In the genomic region with DNA sequence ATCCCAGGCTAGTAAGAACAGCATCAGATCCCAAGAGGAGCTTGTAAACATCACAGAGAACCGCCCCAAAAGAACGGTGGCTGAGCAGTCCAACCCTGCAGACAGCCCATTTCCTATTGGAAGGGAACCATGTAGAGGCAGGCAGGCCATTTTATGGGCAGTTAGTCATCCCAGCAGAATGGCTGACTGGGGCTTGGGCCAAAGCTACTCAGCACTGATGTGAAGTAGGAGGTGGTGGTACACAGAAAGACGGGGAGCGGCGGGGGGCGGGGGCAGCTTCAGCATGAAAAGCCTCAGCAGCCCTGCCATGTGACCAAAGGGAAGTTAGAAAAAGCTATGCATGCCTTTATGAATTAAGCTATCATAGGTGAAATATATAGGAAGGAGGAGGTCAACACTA, we compare ENCODE assay signal across 10 mouse cellular contexts.
"Had no signal": no experiment of that assay in that cellular context is flagged by ENCODE, and none has a peak within 500 bp of the region (broad histone marks: within the 10 kb centered on the region; RNA-seq: fewer than 3 reads in every experiment).

No protein-coding gene starts in this region.

- H3K4me3 ChIP-seq: kidney, embryonic 15.5 days; limb, embryonic 12.5 days; midbrain, embryonic 13.5 days had no signal

- H3K27ac ChIP-seq: kidney, embryonic 15.5 days; limb, embryonic 12.5 days; liver, embryonic 14.5 days; midbrain, embryonic 13.5 days had no signal

- H3K4me1 ChIP-seq: kidney, embryonic 15.5 days; limb, embryonic 12.5 days; midbrain, embryonic 13.5 days had no signal

- H3K9ac ChIP-seq: kidney, embryonic 15.5 days; limb, embryonic 12.5 days; liver, embryonic 14.5 days; midbrain, embryonic 13.5 days had no signal

- H3K36me3 ChIP-seq: kidney, embryonic 15.5 days; limb, embryonic 12.5 days; midbrain, embryonic 13.5 days had no signal

- ATAC-seq: intestine, embryonic 16.5 days; midbrain, embryonic 13.5 days had no signal

- H3K27me3 ChIP-seq: kidney, embryonic 15.5 days; limb, embryonic 12.5 days; midbrain, embryonic 13.5 days had no signal

- DNase-seq: kidney, adult 2 months; kidney, postnatal 14 days; layer of hippocampus, postnatal 36 days; lung, adult 18-20 months; thymus, postnatal 4 days had no signal

- H3K4me2 ChIP-seq: kidney, embryonic 15.5 days; limb, embryonic 12.5 days; midbrain, embryonic 13.5 days had no signal

- H3K9me3 ChIP-seq: kidney, embryonic 15.5 days; limb, embryonic 12.5 days; midbrain, embryonic 13.5 days had no signal
